Comparison of ENCODE assay signal across 10 mouse cellular contexts in genomic region chr19:39269105-39269504, GRCm38 (mm10). TPM values are rescaled to one million over a fixed set of nuclear protein-coding genes. Genes with fewer than 3 reads are reported as not detected.
"Had no signal": no experiment of that assay in that cellular context is flagged by ENCODE, and none has a peak within 500 bp of the region (broad histone marks: within the 10 kb centered on the region; RNA-seq: fewer than 3 reads in every experiment).

Gene Cyp2c29 (plus strand): TSS chr19:39269405.

RNA-seq across cellular contexts. Expression of gene Cyp2c29, which starts in this region (rescaled TPM):
- total RNA-seq: neutrophil, adult 5-6 weeks had no signal
- polyA plus RNA-seq: neural tube, embryonic 13.5 days; neural tube, embryonic 14.5 days; neural tube, embryonic 15.5 days; spleen, adult 2 months; stomach, embryonic 14.5 days; stomach, embryonic 15.5 days; stomach, embryonic 16.5 days; thymus, postnatal 0 days; urinary bladder, adult 2 months had no signal
